In genomic region chr10:5803739-5804138, GRCm38 (mm10) we compare ENCODE assay signal across 9 mouse cellular contexts. TPM values are rescaled to one million over a fixed set of nuclear protein-coding genes. Genes with fewer than 3 reads are reported as not detected.
DNase-seq lines count a peak whose midpoint lies in the region; ATAC-seq lines count a peak whose summit lies in the region.
"Had no signal": no experiment of that assay in that cellular context is flagged by ENCODE, and none has a peak within 500 bp of the region (broad histone marks: within the 10 kb centered on the region; RNA-seq: fewer than 3 reads in every experiment).

No protein-coding gene starts in this region.

- H3K9me3 ChIP-seq in forebrain, embryonic 13.5 days (replicated peaks), result no peaks in the 10 kb centered on the region
- no peaks in the 10 kb centered on the region for H3K9me3 ChIP-seq in liver, embryonic 13.5 days (replicated peaks)

- no peak for ATAC-seq in forebrain, embryonic 13.5 days
- no peak for ATAC-seq in liver, embryonic 13.5 days (ENCODE audit: low read depth)
- ATAC-seq: inflammation-experienced regulatory T-cells, adult 6 months had no signal

- H3K4me1 ChIP-seq in forebrain, embryonic 13.5 days, result peaks cover 50% of the 10 kb centered on the region
- H3K4me1 ChIP-seq in liver, embryonic 13.5 days (replicated peaks), result peaks cover 56% of the 10 kb centered on the region

- no peaks in the 10 kb centered on the region for H3K27me3 ChIP-seq in forebrain, embryonic 13.5 days
- no peaks in the 10 kb centered on the region for H3K27me3 ChIP-seq in liver, embryonic 13.5 days

- H3K9ac ChIP-seq in forebrain, embryonic 13.5 days, result peak overlapping the region; percentile 68
- H3K9ac ChIP-seq in liver, embryonic 13.5 days, result peak overlapping the region; percentile 96

- WGBS in forebrain, embryonic 13.5 days, result 3% methylated on average over 1 of the region's 1 CpGs
- 5% methylated on average over 1 of the region's 1 CpGs for WGBS in liver, embryonic 13.5 days (ENCODE audit: insufficient replicate concordance)

- H3K4me2 ChIP-seq in forebrain, embryonic 13.5 days, result peak overlapping the region; percentile 92
- H3K4me2 ChIP-seq in liver, embryonic 13.5 days, result peak overlapping the region; percentile 94

- DNase-seq in embryo, embryonic 10.5 days (ENCODE audit: low spot score), result peak; percentile 48
- DNase-seq in embryo, embryonic 10 days (ENCODE audit: low spot score), result no peak
- DNase-seq in 416B (ENCODE audit: low read depth), result peak; percentile 24
- no peak for DNase-seq in liver, embryonic 13.5 days
- DNase-seq in B cell, adult 2 months, result no peak
- DNase-seq in thymus, adult 18-20 months, result no peak
- DNase-seq in ovary, postnatal 14 days (ENCODE audit: low spot score), result no peak

- H3K27ac ChIP-seq in forebrain, embryonic 13.5 days, result no peak overlapping the region
- peak overlapping the region; percentile 67 for H3K27ac ChIP-seq in liver, embryonic 13.5 days

- H3K36me3 ChIP-seq in forebrain, embryonic 13.5 days (ENCODE audit: poor library complexity, severe bottlenecking), result peaks cover 29% of the 10 kb centered on the region
- peaks cover 48% of the 10 kb centered on the region for H3K36me3 ChIP-seq in liver, embryonic 13.5 days

- peak overlapping the region; percentile 58 for H3K4me3 ChIP-seq in forebrain, embryonic 13.5 days
- peak overlapping the region; percentile 98 for H3K4me3 ChIP-seq in liver, embryonic 13.5 days (replicated peaks)

RNA-seq across cellular contexts. Expression of gene Fbxo5, which starts 1.7 kb away (rescaled TPM):
- 74.9 and 76.8 TPM in 2 replicates for polyA plus RNA-seq in forebrain, embryonic 13.5 days (2015; fragmentation: Nextera tagmentation; extraction: Ambion mirVana)
- polyA plus RNA-seq in liver, embryonic 13.5 days (2015; fragmentation: Nextera tagmentation; extraction: Ambion mirVana), result 88.6 and 107 TPM in 2 replicates

RNA-seq across cellular contexts. Expression of gene Mtrf1l, which starts 20.0 kb away (rescaled TPM):
- polyA plus RNA-seq in forebrain, embryonic 13.5 days (2015; fragmentation: Nextera tagmentation; extraction: Ambion mirVana), result 10.9 and 12.3 TPM in 2 replicates
- polyA plus RNA-seq in liver, embryonic 13.5 days (2015; fragmentation: Nextera tagmentation; extraction: Ambion mirVana), result 7.1 and 7.4 TPM in 2 replicates

Comparison
In these comparisons a context has a peak if more than half of its experiments do, and no peak if none do; other contexts are left out.
1. DNase-seq: peak in embryo, embryonic 10.5 days (single experiment) and 416B (single experiment); none in embryo, embryonic 10 days (single experiment), liver, embryonic 13.5 days (single experiment), B cell, adult 2 months (0 of 2), thymus, adult 18-20 months (0 of 2) and ovary, postnatal 14 days (single experiment).